Mouse (Mus musculus): Measurements from ENCODE around the gene Smyd2.
A peak's percentile ranks its signal among the peaks of the same experiment; 100 is the strongest.

DNA sequence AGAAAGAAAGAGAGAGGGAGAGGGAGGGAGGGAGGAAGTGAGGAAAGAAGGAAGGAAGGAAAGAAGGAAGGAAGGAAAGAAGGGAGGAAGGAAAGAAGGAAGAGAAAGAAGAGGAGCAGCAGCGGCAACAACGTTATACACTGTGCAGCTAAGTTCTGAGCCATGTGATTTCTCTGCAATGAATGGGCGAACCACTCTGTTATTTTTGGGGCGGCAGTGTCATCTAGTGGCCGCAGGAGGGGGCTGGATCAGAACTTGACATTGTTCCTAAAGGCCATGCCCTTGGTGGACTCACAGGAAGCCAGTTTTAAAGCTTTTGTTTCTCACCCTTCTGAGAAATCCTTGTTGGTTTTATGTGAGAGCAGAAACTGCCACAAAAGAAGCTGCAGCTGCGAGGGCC is 5.5 kb upstream of the Smyd2 start:
- TF ChIP-seq POLR2AphosphoS2 (IDR thresholded peaks at IDR 0.05; ENCODE audit: low read length) (no peak), CTCF (IDR thresholded peaks at IDR 0.05 in 2 of 3, conservative IDR thresholded peaks at IDR 0.05 in 1 of 3; ENCODE audit: control insufficient read depth in 1 of 3, insufficient read depth in 1 of 3, low read depth in 2 of 3, low read length in 3 of 3, poor library complexity in 1 of 3, severe bottlenecking in 1 of 3) (peak; percentile 64 to 85 (median 82)), GATA1 (IDR thresholded peaks at IDR 0.05; ENCODE audit: low read depth, low read length) (no peak), USF1 (IDR thresholded peaks at IDR 0.05; ENCODE audit: low read depth, low read length) (peak; percentile 67), ZC3H11A (IDR thresholded peaks at IDR 0.05; ENCODE audit: low read depth, low read length) (peak; percentile 61), UBTF (IDR thresholded peaks at IDR 0.05; ENCODE audit: borderline replicate concordance, insufficient read depth, low read depth, low read length) (no peak), SIN3A (IDR thresholded peaks at IDR 0.05; ENCODE audit: low read length) (peak; percentile 49), RAD21 (IDR thresholded peaks at IDR 0.05; ENCODE audit: low read depth, low read length) (peak; percentile 81)

Data from MEL (cell line).